Mouse (Mus musculus) thymus, adult 2 months (tissue): Measurements from ENCODE around the gene Zc2hc1b. TPM values are rescaled to one million over a fixed set of nuclear protein-coding genes. Genes with fewer than 3 reads are reported as not detected.

Source experiments
- DNase-seq: peaks from one replicate; pipeline ENCODE4 v3.0.0; 2021
- H3K27ac ChIP-seq: fragments of 200-500 bp; 2 replicates; pipeline ENCODE4 v1.5.1; 2012; ENCODE audit warnings: low read length, control low read depth; ENCODE audit not compliant: control insufficient read depth, insufficient read depth
- H3K27me3 ChIP-seq: fragments of 200-500 bp; 2 replicates; pipeline ENCODE4 v1.6.1; 2012; ENCODE audit warnings: mild to moderate bottlenecking, low read length, moderate library complexity, mixed read lengths; ENCODE audit not compliant: control insufficient read depth, insufficient read depth
- H3K36me3 ChIP-seq: fragments of 200-500 bp; 2 replicates; pipeline ENCODE4 v1.6.1; 2012; ENCODE audit warnings: mild to moderate bottlenecking, low read length, moderate library complexity; ENCODE audit not compliant: control insufficient read depth, insufficient read depth
- H3K4me1 ChIP-seq: fragments of 200-500 bp; replicated peaks from 2 replicates; pipeline ENCODE4 v1.6.1; 2012; ENCODE audit warnings: low read length; ENCODE audit not compliant: control insufficient read depth, insufficient read depth
- H3K4me3 ChIP-seq: fragments of 200-500 bp; 2 replicates; pipeline ENCODE4 v1.5.1; 2012; ENCODE audit warnings: mild to moderate bottlenecking, low read length, control low read depth, moderate library complexity; ENCODE audit not compliant: control insufficient read depth, insufficient read depth
- CTCF ChIP-seq: fragments of 200-500 bp; IDR thresholded peaks from 2 replicates; pipeline ENCODE4 v1.5.1; 2012; ENCODE audit warnings: mild to moderate bottlenecking, control low read depth, low read length, moderate library complexity, borderline replicate concordance; ENCODE audit not compliant: control insufficient read depth, poor library complexity, insufficient read depth; ENCODE audit errors: extremely low read depth
- POLR2A ChIP-seq: fragments of 200-500 bp; IDR thresholded peaks from 2 replicates; pipeline ENCODE4 v1.6.1; 2012; ENCODE audit warnings: mild to moderate bottlenecking, low read length, control low read depth, moderate library complexity; ENCODE audit not compliant: control insufficient read depth, poor library complexity, insufficient read depth; ENCODE audit errors: extremely low read depth
- WGBS: fragments of 180-500 bp; shearing (Covaris S2); methylation state at CpG from one replicate; pipeline ENCODE4 v1.1.7; 2018; 5-methylcytosine and 5-hydroxymethylcytosine counted together
- polyA plus RNA-seq: library from polyadenylated mRNA; depleted of rRNA; stranded (reverse); fragments of >200 nt; gene quantifications from 2 replicates; pipeline ENCODE4 v1.2.3, GENCODE M21; 2012

The Zc2hc1b gene
- polyA plus RNA-seq, 1 experiment: not detected

- DNase-seq: no peak
- Histone ChIP-seq H3K4me3 (no peak overlapping the region), H3K27ac (no peak overlapping the region), H3K36me3 (no peaks in the 10 kb centered on the region), H3K4me1 (no peaks in the 10 kb centered on the region), H3K27me3 (no peaks in the 10 kb centered on the region)
- WGBS: 95% methylated on average over 4 of the region's 4 CpGs
- TF ChIP-seq POLR2A: no peak
- no peak for TF ChIP-seq CTCF
These were observed 16.9 kb downstream of the Zc2hc1b start for GRCm38 (mm10) chr10:13160913-13161312.

- 95% methylated on average over 5 of the region's 5 CpGs for WGBS
- no peak for DNase-seq
- Histone ChIP-seq H3K36me3 (no peaks in the 10 kb centered on the region), H3K4me3 (no peak overlapping the region), H3K27me3 (no peaks in the 10 kb centered on the region), H3K27ac (no peak overlapping the region), H3K4me1 (no peaks in the 10 kb centered on the region)
- TF ChIP-seq POLR2A (no peak), CTCF (no peak)
These were observed 22.4 kb downstream of the Zc2hc1b start for GRCm38 (mm10) chr10:13155377-13155776.

DNA sequence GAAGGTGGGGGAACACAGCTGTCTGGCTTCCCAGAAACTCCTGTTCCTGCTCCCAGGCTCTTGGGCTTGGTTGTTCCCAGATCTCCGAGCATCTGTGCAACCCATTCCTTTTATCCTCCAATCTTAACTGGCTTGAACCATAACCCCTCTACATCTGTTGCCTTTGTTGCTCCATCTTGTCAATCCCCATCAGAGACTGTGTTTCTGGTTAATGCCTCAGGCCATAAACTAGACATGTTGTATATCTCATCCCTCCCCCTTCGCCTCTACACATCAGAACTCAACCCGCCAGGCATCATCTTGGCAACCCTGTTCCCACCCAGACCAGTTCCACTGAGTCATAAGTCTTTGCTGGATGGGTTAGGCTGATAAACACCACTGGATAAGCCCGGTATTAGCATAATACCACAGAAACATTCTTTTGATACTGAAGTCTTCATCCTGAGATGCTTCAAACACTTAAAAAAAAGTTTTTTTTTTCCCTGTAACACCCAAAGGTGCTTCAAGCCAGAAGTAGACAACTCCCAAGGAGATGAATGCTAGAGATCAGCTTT, 24.9 kb downstream of the Zc2hc1b start:
- H3K27me3 ChIP-seq: no peaks in the 10 kb centered on the region
- no peaks in the 10 kb centered on the region for H3K4me1 ChIP-seq
- no peak overlapping the region for H3K4me3 ChIP-seq
- 97% methylated on average over 4 of the region's 4 CpGs for WGBS
- DNase-seq: no peak
- TF ChIP-seq CTCF (no peak), POLR2A (no peak)
- H3K36me3 ChIP-seq: no peaks in the 10 kb centered on the region
- H3K27ac ChIP-seq: no peak overlapping the region

- DNase-seq: no peak
- Histone ChIP-seq H3K27me3 (no peaks in the 10 kb centered on the region), H3K27ac (no peak overlapping the region), H3K4me3 (no peak overlapping the region), H3K4me1 (no peaks in the 10 kb centered on the region), H3K36me3 (no peaks in the 10 kb centered on the region)
- TF ChIP-seq POLR2A: no peak
- no peak for TF ChIP-seq CTCF
- 95% methylated on average over 5 of the region's 5 CpGs for WGBS
These were observed 26.5 kb downstream of the Zc2hc1b start for GRCm38 (mm10) chr10:13151353-13151752.

DNA sequence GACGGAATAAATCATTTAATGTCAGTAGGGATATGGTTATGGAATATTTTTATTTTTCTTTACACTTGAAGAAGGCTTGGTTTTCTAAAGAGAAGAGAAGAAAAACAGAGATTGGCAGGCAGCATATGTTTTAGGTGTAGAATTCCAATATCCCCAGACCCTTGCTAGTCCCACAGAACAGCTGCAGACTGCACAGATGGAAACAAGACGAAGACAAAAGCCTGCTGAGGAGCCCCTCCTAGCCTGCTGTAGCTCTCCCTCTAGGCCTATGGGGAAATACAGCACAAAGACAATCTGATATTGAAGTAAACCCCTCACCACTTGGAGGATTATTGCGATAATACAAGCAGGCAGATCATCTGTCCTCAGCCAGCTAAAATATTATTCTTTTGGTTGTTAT, 27.4 kb downstream of the Zc2hc1b start:
- no peak for TF ChIP-seq CTCF
- Histone ChIP-seq H3K27ac (no peak overlapping the region), H3K4me1 (no peaks in the 10 kb centered on the region), H3K27me3 (no peaks in the 10 kb centered on the region), H3K4me3 (no peak overlapping the region), H3K36me3 (no peaks in the 10 kb centered on the region)
- WGBS: 95% methylated on average over 3 of the region's 3 CpGs
- DNase-seq: no peak

DNA sequence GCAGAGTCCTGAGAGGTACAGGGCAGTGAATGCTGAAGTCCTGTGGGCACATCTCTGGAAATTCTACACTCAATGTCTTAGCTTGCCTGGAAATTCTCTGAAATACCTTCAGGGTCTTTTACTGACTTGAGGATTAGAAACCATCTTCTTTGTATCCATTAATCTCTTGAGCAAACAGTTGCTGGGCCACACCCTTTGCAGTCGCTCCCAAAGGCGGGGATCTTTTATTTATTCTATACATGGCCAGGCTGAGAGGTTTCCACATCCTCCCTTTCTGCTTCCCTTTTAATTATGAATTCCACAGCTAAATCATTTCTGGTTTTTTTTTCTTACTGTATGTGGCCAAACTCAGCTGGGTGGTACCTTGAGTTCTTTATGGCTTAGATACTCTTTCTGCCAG, 37.4 kb downstream of the Zc2hc1b start:
- WGBS: 93% methylated on average over 2 of the region's 2 CpGs
- no peak for TF ChIP-seq POLR2A
- TF ChIP-seq CTCF: no peak

GRCm38 (mm10) chr10:13137906-13138305, 39.9 kb downstream of the Zc2hc1b start:
- no peaks in the 10 kb centered on the region for H3K27me3 ChIP-seq
- DNase-seq: no peak
- no peak for TF ChIP-seq CTCF
- no peak for TF ChIP-seq POLR2A
- H3K36me3 ChIP-seq: no peaks in the 10 kb centered on the region
- WGBS: 98% methylated on average over 6 of the region's 6 CpGs
- H3K27ac ChIP-seq: no peak overlapping the region
- H3K4me3 ChIP-seq: no peak overlapping the region
- H3K4me1 ChIP-seq: no peaks in the 10 kb centered on the region

More for the DNA sequence above, 37.4 kb downstream of the Zc2hc1b start:
- H3K36me3 ChIP-seq: no peaks in the 10 kb centered on the region
- no peak overlapping the region for H3K4me3 ChIP-seq
- no peak for DNase-seq
- H3K27ac ChIP-seq: no peak overlapping the region
- no peaks in the 10 kb centered on the region for H3K27me3 ChIP-seq
- no peaks in the 10 kb centered on the region for H3K4me1 ChIP-seq
